Mouse (Mus musculus) MEL (cell line): ENCODE data around the gene Epha3.

ENCODE experiments used
- MEF2A ChIP-seq: IDR thresholded peaks from 2 replicates; pipeline ENCODE4 v1.6.1; 2014; ENCODE audit warnings: low read depth, mild to moderate bottlenecking, inconsistent platforms, low read length, improper control_type of control experiment; ENCODE audit not compliant: poor library complexity, insufficient replicate concordance, severe bottlenecking; ENCODE audit errors: extremely low read depth
- ZC3H11A ChIP-seq: IDR thresholded peaks from 2 replicates; pipeline ENCODE4 v1.6.1; 2012; ENCODE audit warnings: low read depth, mild to moderate bottlenecking, inconsistent platforms, low read length, improper control_type of control experiment

GRCm38 (mm10) chr16:63689371-63689770 lies 174.6 kb downstream of the Epha3 start:
- no peak for TF ChIP-seq ZC3H11A
- TF ChIP-seq MEF2A, result no peak
